Mouse (Mus musculus) megakaryocyte progenitor cell, adult 5-6 weeks (primary cell): ENCODE results near the gene Cib2. TPM values are rescaled to one million over a fixed set of nuclear protein-coding genes. Genes with fewer than 3 reads are reported as not detected.

Experiments
- ATAC-seq: replicated peaks from 2 replicates; pipeline ENCODE4 v1.8.0; 2016; ENCODE audit warnings: mild to moderate bottlenecking, moderate TSS enrichment, inconsistent platforms; ENCODE audit not compliant: poor library complexity
- total RNA-seq, 2 experiments: library from RNA; stranded (forward) in 1 of 2; stranded (reverse) in 1 of 2; fragments of 157-497, 149-512 nt in 1 of 2; fragments of 200-1000 nt in 1 of 2; gene quantifications; 2 replicates each; pipeline versions ENCODE4 v1.2.3 to v1.2.4; 2015 to 2017

Gene Cib2
- total RNA-seq, 2 experiments from 2014 or later, result 1.3 to 2.4 TPM

GRCm38 (mm10) chr9:54499791-54500190, 60.2 kb downstream of the Cib2 start:
- ATAC-seq, result no peak

- no peak for ATAC-seq
These were observed 60.7 kb downstream of the Cib2 start for GRCm38 (mm10) chr9:54499291-54499690.

Other genes with a start within 250 kb of the Cib2 start
- 9.8 and 13.9 TPM in 2 replicates for gene Dmxl2, start 58.6 kb downstream of the Cib2 start, total RNA-seq (2015)
- 10.3 and 12.6 TPM in 2 replicates for gene Dmxl2, start 58.6 kb downstream of the Cib2 start, total RNA-seq (2017)
- not detected in 2 replicates for gene Sh2d7, start 21.2 kb downstream of the Cib2 start, total RNA-seq (2015)
- not detected in 2 replicates for gene Sh2d7, start 21.2 kb downstream of the Cib2 start, total RNA-seq (2017)
- 126 and 142 TPM in 2 replicates for gene Idh3a, start 26.1 kb upstream of the Cib2 start, total RNA-seq (2015)
- gene Idh3a, start 26.1 kb upstream of the Cib2 start, total RNA-seq (2017), result 74.5 and 85.5 TPM in 2 replicates
- not detected in 2 replicates for gene Acsbg1, start 101.7 kb upstream of the Cib2 start, total RNA-seq (2015)
- gene Acsbg1, start 101.7 kb upstream of the Cib2 start, total RNA-seq (2017), result 0.20 and 2.9 TPM in 2 replicates
- 0.51 and 1.4 TPM in 2 replicates for gene Dnaja4, start 138.7 kb upstream of the Cib2 start, total RNA-seq (2015)
- gene Dnaja4, start 138.7 kb upstream of the Cib2 start, total RNA-seq (2017), result 1.3 and 1.8 TPM in 2 replicates
- 127 and 129 TPM in 2 replicates for gene Wdr61, start 174.3 kb upstream of the Cib2 start, total RNA-seq (2015)
- 68.9 and 94.4 TPM in 2 replicates for gene Wdr61, start 174.3 kb upstream of the Cib2 start, total RNA-seq (2017)
- gene Crabp1, start 204.5 kb upstream of the Cib2 start, total RNA-seq (2015), result not detected in 2 replicates
- not detected in 2 replicates for gene Crabp1, start 204.5 kb upstream of the Cib2 start, total RNA-seq (2017)